Mouse (Mus musculus) liver, embryonic 14.5 days (tissue): ENCODE data around the gene Tmem87b. TPM values are rescaled to one million over a fixed set of nuclear protein-coding genes. Genes with fewer than 3 reads are reported as not detected.

Source experiments
- ATAC-seq: fragments of 200-750 bp; cut with Nextera tagmentation; 2 replicates; pipeline ENCODE4 v1.8.0; 2017; ENCODE audit warnings: moderate number of reproducible peaks, mild to moderate bottlenecking, moderate library complexity; ENCODE audit not compliant: insufficient read depth
- DNase-seq, 3 experiments: peaks; one replicate each; pipeline ENCODE4 v3.0.0-alpha.2; 2012 to 2013; ENCODE audit warnings: low read depth in 3 of 3, low spot score in 3 of 3
- H3K27ac ChIP-seq: fragments of 300-500 bp; sonication (generic); 2 replicates; pipeline ENCODE4 v1.5.1; 2014; ENCODE audit warnings: moderate library complexity, mild to moderate bottlenecking, control low read depth, inconsistent platforms
- H3K27me3 ChIP-seq: fragments of 300-500 bp; sonication (generic); 2 replicates; pipeline ENCODE4 v1.6.1; 2014; ENCODE audit warnings: mild to moderate bottlenecking, low read length, moderate library complexity; ENCODE audit not compliant: control insufficient read depth, insufficient read depth
- H3K36me3 ChIP-seq: fragments of 300-500 bp; sonication (generic); replicated peaks from 2 replicates; pipeline ENCODE4 v1.6.1; 2014; ENCODE audit warnings: low read depth; ENCODE audit not compliant: control insufficient read depth, insufficient read depth
- H3K4me1 ChIP-seq, 2 experiments: fragments of 200-500 bp in 1 of 2; fragments of 300-500 bp in 1 of 2; sonication (generic) in 1 of 2; replicated peaks; 2 replicates each; pipeline ENCODE4 v1.6.1; 2012 to 2014; ENCODE audit warnings: antibody characterized with exemption in 1 of 2, inconsistent platforms in 1 of 2, low read length in 1 of 2; ENCODE audit not compliant: control insufficient read depth in 2 of 2, insufficient read depth in 2 of 2
- H3K4me2 ChIP-seq: fragments of 300-500 bp; sonication (generic); 2 replicates; pipeline ENCODE4 v1.6.1; 2014; ENCODE audit warnings: low read depth, mild to moderate bottlenecking, control low read depth, moderate library complexity
- H3K4me3 ChIP-seq, 2 experiments: fragments of 200-500 bp in 1 of 2; fragments of 300-500 bp in 1 of 2; sonication (generic) in 1 of 2; 2 replicates each; pipeline ENCODE4 v1.5.1; 2012 to 2014; ENCODE audit warnings: low read depth in 2 of 2, low read length in 2 of 2, mild to moderate bottlenecking in 2 of 2, control low read depth in 1 of 2, inconsistent platforms in 1 of 2, moderate library complexity in 1 of 2; ENCODE audit not compliant: insufficient read depth in 1 of 2
- H3K9ac ChIP-seq: fragments of 300-500 bp; sonication (generic); replicated peaks from 2 replicates; pipeline ENCODE4 v1.6.1; 2014; ENCODE audit warnings: mild to moderate bottlenecking, control low read depth, moderate library complexity
- H3K9me3 ChIP-seq: fragments of 300-500 bp; sonication (generic); 2 replicates; pipeline ENCODE4 v1.6.1; 2016; ENCODE audit warnings: low read length, mixed read lengths; ENCODE audit not compliant: control insufficient read depth
- CTCF ChIP-seq: IDR thresholded peaks from 2 replicates; pipeline ENCODE4 v1.5.1; 2016; ENCODE audit warnings: antibody characterized with exemption, low read depth, control low read depth
- EP300 ChIP-seq: IDR thresholded peaks from 2 replicates; pipeline ENCODE4 v1.6.1; 2016; ENCODE audit warnings: antibody characterized with exemption, low read depth
- WGBS: fragments of 180-500 bp; shearing (Covaris S2); extraction: QIAGEN DNeasy Blood & Tissue Kit; methylation state at CpG from one replicate; pipeline ENCODE4 v1.1.7; 2014; ENCODE audit not compliant: insufficient replicate concordance; 5-methylcytosine and 5-hydroxymethylcytosine counted together
- polyA plus RNA-seq, 2 experiments: library from polyadenylated mRNA; depleted of rRNA in 1 of 2; stranded (reverse) in 1 of 2; unstranded in 1 of 2; fragments of >200 nt; fragmentation: Nextera tagmentation in 1 of 2; extraction: Ambion mirVana in 1 of 2; gene quantifications; 2 replicates each; pipeline versions ENCODE4 v1.2.1 to v1.2.3; 2012 to 2014

Gene Tmem87b
- polyA plus RNA-seq, 2 experiments = 4.2 to 6.7 TPM

DNA sequence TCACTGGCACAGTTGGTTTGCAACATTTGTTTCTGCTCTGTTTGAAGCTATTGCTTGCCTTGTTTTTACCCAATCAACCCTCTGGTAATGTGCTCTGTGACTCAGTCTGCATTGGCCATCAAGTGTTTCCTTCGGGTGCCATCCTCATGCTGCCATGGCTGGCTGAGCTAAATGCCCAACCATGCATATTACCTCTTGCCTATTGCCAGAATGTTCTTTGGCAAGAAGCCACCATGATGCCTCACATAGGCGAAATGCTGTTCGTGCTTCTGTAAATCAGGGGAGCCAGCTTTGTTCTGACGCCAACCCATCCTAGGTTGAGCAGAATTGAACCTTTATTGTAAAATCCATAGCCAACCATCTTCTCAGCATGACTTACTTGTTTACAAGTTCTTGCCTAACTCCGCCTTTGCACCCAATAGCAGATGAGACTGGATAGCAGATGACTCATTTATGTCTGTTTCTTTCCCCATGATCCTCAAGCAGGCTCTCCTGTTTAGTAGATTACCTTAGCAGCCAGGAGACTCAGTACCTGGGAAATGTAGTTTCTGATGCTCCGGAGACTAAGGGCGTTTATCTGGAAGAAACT, 46.1 kb upstream of the Tmem87b start:
- Histone ChIP-seq H3K4me2 (no peak overlapping the region), H3K9ac (no peak overlapping the region), H3K36me3 (no peaks in the 10 kb centered on the region), H3K4me1 (no peaks in the 10 kb centered on the region), H3K27ac (no peak overlapping the region), H3K9me3 (no peaks in the 10 kb centered on the region), H3K27me3 (no peaks in the 10 kb centered on the region), H3K4me3 (no peak overlapping the region)
- DNase-seq = no peak
- ATAC-seq = no peak
- 69% methylated on average over 7 of the region's 7 CpGs for WGBS
- TF ChIP-seq EP300 (no peak), CTCF (no peak)

DNA sequence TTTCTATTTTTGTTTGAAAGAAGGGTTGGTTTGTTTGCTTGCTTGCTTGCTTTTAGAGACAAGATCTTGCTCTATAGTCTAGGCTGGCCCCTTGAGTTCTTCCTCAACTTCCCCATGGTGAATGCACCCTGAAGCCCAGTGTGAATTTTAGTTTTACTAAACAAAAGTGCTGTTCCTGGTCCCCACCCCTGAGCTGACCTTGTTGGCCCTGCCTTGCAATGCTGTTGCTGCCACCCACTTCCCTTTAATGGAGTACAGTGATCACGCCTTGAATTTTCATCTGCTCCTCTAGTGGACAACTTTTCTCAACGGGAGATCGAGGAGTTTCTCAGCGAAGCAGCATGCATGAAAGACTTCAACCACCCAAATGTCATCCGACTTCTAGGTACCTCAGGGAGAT, 35.7 kb upstream of the Tmem87b start:
- H3K9me3 ChIP-seq = no peaks in the 10 kb centered on the region
- TF ChIP-seq CTCF (no peak), EP300 (no peak)
- H3K27ac ChIP-seq = no peak overlapping the region
- H3K9ac ChIP-seq = no peak overlapping the region
- DNase-seq = no peak
- no peak overlapping the region for H3K4me3 ChIP-seq
- no peaks in the 10 kb centered on the region for H3K36me3 ChIP-seq
- 54% methylated on average over 5 of the region's 5 CpGs for WGBS
- no peak overlapping the region for H3K4me2 ChIP-seq
- H3K27me3 ChIP-seq = no peaks in the 10 kb centered on the region
- no peak for ATAC-seq
- H3K4me1 ChIP-seq = no peaks in the 10 kb centered on the region

DNA sequence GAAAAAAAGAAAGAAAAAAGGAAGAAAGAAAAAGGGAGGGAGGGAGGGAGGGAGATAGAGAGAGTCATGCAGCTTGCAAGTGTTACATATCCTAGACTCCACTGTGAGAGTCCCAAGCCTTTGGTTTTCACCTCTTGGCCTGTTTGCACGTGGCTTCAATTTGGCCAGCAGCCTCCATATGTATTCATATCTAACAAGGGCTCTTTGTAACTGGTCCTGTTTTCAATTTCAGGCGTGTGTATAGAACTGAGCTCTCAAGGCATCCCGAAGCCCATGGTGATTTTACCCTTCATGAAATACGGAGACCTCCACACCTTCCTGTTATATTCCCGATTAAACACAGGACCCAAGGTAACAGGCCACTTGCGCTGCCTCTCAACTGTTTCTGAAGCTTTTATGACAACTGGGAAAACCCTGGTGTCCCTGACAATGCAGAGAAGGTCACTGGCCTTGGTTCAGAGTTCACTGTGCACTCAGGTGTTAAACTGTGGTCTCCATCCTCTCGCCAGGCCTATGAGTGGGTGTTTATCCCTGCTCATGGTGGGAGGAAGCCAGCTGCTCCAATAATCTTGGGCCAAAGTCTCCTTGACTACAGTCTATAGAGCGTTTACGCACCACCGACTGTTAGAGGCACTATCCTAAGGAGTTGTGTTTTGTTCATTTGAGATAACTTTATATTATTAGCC, 34.1 kb upstream of the Tmem87b start:
- Histone ChIP-seq H3K4me1 (no peaks in the 10 kb centered on the region), H3K27ac (no peak overlapping the region), H3K9ac (no peak overlapping the region), H3K36me3 (no peaks in the 10 kb centered on the region), H3K27me3 (no peaks in the 10 kb centered on the region), H3K9me3 (no peaks in the 10 kb centered on the region), H3K4me2 (no peak overlapping the region), H3K4me3 (no peak overlapping the region)
- no peak for DNase-seq
- no peak for ATAC-seq
- TF ChIP-seq CTCF (no peak), EP300 (no peak)
- 66% methylated on average over 10 of the region's 10 CpGs for WGBS

GRCm38 (mm10) chr2:128784814-128785213, 33.1 kb upstream of the Tmem87b start:
- WGBS = 69% methylated on average over 7 of the region's 7 CpGs

GRCm38 (mm10) chr2:128786341-128786740, 31.6 kb upstream of the Tmem87b start:
- no peak overlapping the region for H3K4me3 ChIP-seq
- ATAC-seq (no peak), DNase-seq (no peak)
- H3K27me3 ChIP-seq = no peaks in the 10 kb centered on the region
- H3K27ac ChIP-seq = no peak overlapping the region
- H3K9ac ChIP-seq = no peak overlapping the region
- no peaks in the 10 kb centered on the region for H3K4me1 ChIP-seq
- WGBS = 68% methylated on average over 5 of the region's 5 CpGs
- no peak for TF ChIP-seq EP300
- TF ChIP-seq CTCF = no peak
- H3K36me3 ChIP-seq = no peaks in the 10 kb centered on the region
- no peak overlapping the region for H3K4me2 ChIP-seq
- no peaks in the 10 kb centered on the region for H3K9me3 ChIP-seq

More at GRCm38 (mm10) chr2:128784814-128785213, 33.1 kb upstream of the Tmem87b start:
- no peaks in the 10 kb centered on the region for H3K4me1 ChIP-seq
- H3K9ac ChIP-seq = no peak overlapping the region
- TF ChIP-seq EP300 = no peak
- H3K9me3 ChIP-seq = no peaks in the 10 kb centered on the region
- no peaks in the 10 kb centered on the region for H3K27me3 ChIP-seq
- H3K36me3 ChIP-seq = no peaks in the 10 kb centered on the region
- H3K27ac ChIP-seq = no peak overlapping the region
- no peak overlapping the region for H3K4me3 ChIP-seq
- H3K4me2 ChIP-seq = no peak overlapping the region
- DNase-seq (no peak), ATAC-seq (no peak)
